Comparison of ENCODE assay signal across 8 mouse cellular contexts in genomic region chr9:56876784-56877183, GRCm38 (mm10). TPM values are rescaled to one million over a fixed set of nuclear protein-coding genes. Genes with fewer than 3 reads are reported as not detected.
DNase-seq lines count a peak whose midpoint lies in the region; ATAC-seq and TF ChIP-seq lines count a peak whose summit lies in the region.

No protein-coding gene starts in this region.

- TF ChIP-seq POLR2A in limb, embryonic 14.5 days (IDR thresholded peaks at IDR 0.05; ENCODE audit: borderline replicate concordance, extremely low read depth, insufficient read depth, insufficient read length) = no peak

- H3K4me2 ChIP-seq in hindbrain, embryonic 12.5 days (replicated peaks) = no peak overlapping the region
- no peak overlapping the region for H3K4me2 ChIP-seq in limb, embryonic 14.5 days (replicated peaks; ENCODE audit: low read depth, low read length, severe bottlenecking)

- H3K4me1 ChIP-seq in hindbrain, embryonic 10.5 days (replicated peaks) = peaks cover 20% of the 10 kb centered on the region
- peaks cover 9% of the 10 kb centered on the region; the same call in 1 of the 2 replicates for H3K4me1 ChIP-seq in hindbrain, embryonic 12.5 days
- peaks cover 41% of the 10 kb centered on the region for H3K4me1 ChIP-seq in E14TG2a.4 (replicated peaks; ENCODE audit: low read depth, low read length)
- peaks cover 48% of the 10 kb centered on the region for H3K4me1 ChIP-seq in limb, embryonic 14.5 days (ENCODE audit: control insufficient read depth, insufficient read depth, low read length)

- TF ChIP-seq CTCF in E14TG2a.4 (conservative IDR thresholded peaks at IDR 0.05; ENCODE audit: low read length) = no peak
- TF ChIP-seq CTCF in gastrocnemius, adult 2 months (IDR thresholded peaks at IDR 0.05) = no peak

- no peak for DNase-seq in hindbrain, embryonic 10.5 days (ENCODE audit: low spot score)
- peak; percentile 69 for DNase-seq in gastrocnemius, adult 2 months
- peak; percentile 44 for DNase-seq in limb, embryonic 14.5 days (ENCODE audit: low spot score)
- DNase-seq in B cell, adult 2 months = no peak
- no peak for DNase-seq in adrenal gland, postnatal 14 days

- WGBS in hindbrain, embryonic 10.5 days = 57% methylated on average over 9 of the region's 9 CpGs
- 51% methylated on average over 9 of the region's 9 CpGs for WGBS in hindbrain, embryonic 12.5 days
- 47% methylated on average over 9 of the region's 9 CpGs for WGBS in limb, embryonic 14.5 days

- no peak overlapping the region for H3K4me3 ChIP-seq in hindbrain, embryonic 10.5 days
- no peak overlapping the region for H3K4me3 ChIP-seq in hindbrain, embryonic 12.5 days
- peak overlapping the region; percentile 50 for H3K4me3 ChIP-seq in E14TG2a.4 (replicated peaks; ENCODE audit: low read length)
- H3K4me3 ChIP-seq in gastrocnemius, adult 2 months = no peak overlapping the region
- H3K4me3 ChIP-seq in limb, embryonic 14.5 days (replicated peaks; ENCODE audit: low read length) = no peak overlapping the region

- H3K27me3 ChIP-seq in hindbrain, embryonic 10.5 days (ENCODE audit: insufficient read depth, poor library complexity, severe bottlenecking) = 0 out of 2 replicates have a peak, but pooled peaks cover 7% of the 10 kb centered on the region
- H3K27me3 ChIP-seq in hindbrain, embryonic 12.5 days = 0 out of 2 replicates have a peak, but pooled peaks cover 4% of the 10 kb centered on the region
- peaks cover 44% of the 10 kb centered on the region for H3K27me3 ChIP-seq in E14TG2a.4 (ENCODE audit: insufficient read depth, low read length)
- no peaks in the 10 kb centered on the region for H3K27me3 ChIP-seq in limb, embryonic 14.5 days (ENCODE audit: control insufficient read depth, insufficient read depth, low read length)

- H3K27ac ChIP-seq in hindbrain, embryonic 10.5 days = peak overlapping the region; percentile 45; the same call in 1 of the 2 replicates
- no peak overlapping the region for H3K27ac ChIP-seq in hindbrain, embryonic 12.5 days
- peak overlapping the region; percentile 62 for H3K27ac ChIP-seq in gastrocnemius, adult 2 months
- 0 out of 2 replicates have a peak overlapping the region, but pooled peaks have one; percentile 40 for H3K27ac ChIP-seq in limb, embryonic 14.5 days (replicated peaks; ENCODE audit: low read depth, low read length)

- intact Hi-C loops in gastrocnemius, adult 2 months (cut with DNase I) = no loop called here

- H3K9ac ChIP-seq in hindbrain, embryonic 12.5 days = no peak overlapping the region
- H3K9ac ChIP-seq in limb, embryonic 14.5 days (ENCODE audit: low read depth, low read length, severe bottlenecking) = no peak overlapping the region

- H3K9me3 ChIP-seq in hindbrain, embryonic 10.5 days = no peaks in the 10 kb centered on the region
- no peaks in the 10 kb centered on the region for H3K9me3 ChIP-seq in hindbrain, embryonic 12.5 days (replicated peaks)
- no peaks in the 10 kb centered on the region for H3K9me3 ChIP-seq in E14TG2a.4 (ENCODE audit: low read length)
- H3K9me3 ChIP-seq in limb, embryonic 14.5 days (ENCODE audit: control insufficient read depth, low read length) = no peaks in the 10 kb centered on the region

- no peaks in the 10 kb centered on the region for H3K36me3 ChIP-seq in hindbrain, embryonic 10.5 days
- H3K36me3 ChIP-seq in hindbrain, embryonic 12.5 days = no peaks in the 10 kb centered on the region
- no peaks in the 10 kb centered on the region for H3K36me3 ChIP-seq in E14TG2a.4 (ENCODE audit: insufficient read depth, low read length)
- H3K36me3 ChIP-seq in limb, embryonic 14.5 days (ENCODE audit: control insufficient read depth, insufficient read depth, low read length) = peaks cover 15% of the 10 kb centered on the region

- ATAC-seq in hindbrain, embryonic 12.5 days (ENCODE audit: low FRiP score) = no peak
- ATAC-seq in limb, embryonic 14.5 days (ENCODE audit: low FRiP score, low read depth) = no peak
- ATAC-seq in CD4-positive, CD25-positive, alpha-beta regulatory T cell, adult 4 months = no peak

RNA-seq across cellular contexts. Expression of gene Cspg4, which starts 12.0 kb away (rescaled TPM):
- 1.9 and 2.0 TPM in 2 replicates for polyA plus RNA-seq in hindbrain, embryonic 10.5 days (2016; fragmentation: Nextera tagmentation; extraction: Ambion mirVana)
- 6.8 and 8.9 TPM in 2 replicates for polyA plus RNA-seq in hindbrain, embryonic 12.5 days (2016; fragmentation: Nextera tagmentation; extraction: Ambion mirVana)
- total RNA-seq in gastrocnemius, adult 2 months (2021) = 1 to 10 TPM; 5.7 to 6.0 TPM
- 59.9 and 80.6 TPM in 2 replicates for polyA plus RNA-seq in limb, embryonic 14.5 days (2012; rRNA removed)
- 47.1 and 49.2 TPM in 2 replicates for polyA plus RNA-seq in limb, embryonic 14.5 days (2014; fragmentation: Nextera tagmentation; extraction: Ambion mirVana)
- not detected for polyA plus RNA-seq in CD4-positive, CD25-positive, alpha-beta regulatory T cell, adult 4 months (2017; shearing (Covaris generic))
- total RNA-seq in adrenal gland, postnatal 14 days (2021) = 12.5 and 17.0 TPM in 2 replicates

RNA-seq across cellular contexts. Expression of gene Odf3l1, which starts 12.3 kb away (rescaled TPM):
- 0.14 TPM in 1 of 2 replicates, not detected in the other for polyA plus RNA-seq in hindbrain, embryonic 10.5 days (2016; fragmentation: Nextera tagmentation; extraction: Ambion mirVana)
- 0.29 and 0.54 TPM in 2 replicates for polyA plus RNA-seq in hindbrain, embryonic 12.5 days (2016; fragmentation: Nextera tagmentation; extraction: Ambion mirVana)
- under 1 TPM in 1 of 2 experiments, not detected in 1; 0.22 TPM for total RNA-seq in gastrocnemius, adult 2 months (2021)
- polyA plus RNA-seq in limb, embryonic 14.5 days (2012; rRNA removed) = 2.6 and 2.9 TPM in 2 replicates
- polyA plus RNA-seq in limb, embryonic 14.5 days (2014; fragmentation: Nextera tagmentation; extraction: Ambion mirVana) = 1.7 and 1.8 TPM in 2 replicates
- polyA plus RNA-seq in CD4-positive, CD25-positive, alpha-beta regulatory T cell, adult 4 months (2017; shearing (Covaris generic)) = not detected
- 2.0 and 3.2 TPM in 2 replicates for total RNA-seq in adrenal gland, postnatal 14 days (2021)

RNA-seq across cellular contexts. Expression of gene Snx33, which starts 51.4 kb away (rescaled TPM):
- polyA plus RNA-seq in hindbrain, embryonic 10.5 days (2016; fragmentation: Nextera tagmentation; extraction: Ambion mirVana) = 6.7 and 9.2 TPM in 2 replicates
- polyA plus RNA-seq in hindbrain, embryonic 12.5 days (2016; fragmentation: Nextera tagmentation; extraction: Ambion mirVana) = 7.2 and 7.3 TPM in 2 replicates
- 1 to 10 TPM; 4.3 to 4.7 TPM for total RNA-seq in gastrocnemius, adult 2 months (2021)
- 11.4 and 12.8 TPM in 2 replicates for polyA plus RNA-seq in limb, embryonic 14.5 days (2012; rRNA removed)
- polyA plus RNA-seq in limb, embryonic 14.5 days (2014; fragmentation: Nextera tagmentation; extraction: Ambion mirVana) = 8.1 and 11.2 TPM in 2 replicates
- polyA plus RNA-seq in CD4-positive, CD25-positive, alpha-beta regulatory T cell, adult 4 months (2017; shearing (Covaris generic)) = 1 to 10 TPM; 3.6 to 4.9 TPM
- 17.9 and 22.6 TPM in 2 replicates for total RNA-seq in adrenal gland, postnatal 14 days (2021)

Comparison
In these comparisons a context has a peak if more than half of its experiments do, and no peak if none do; other contexts are left out.
1. DNase-seq: peak in gastrocnemius, adult 2 months (single experiment) and limb, embryonic 14.5 days (single experiment); none in hindbrain, embryonic 10.5 days (single experiment), B cell, adult 2 months (0 of 2) and adrenal gland, postnatal 14 days (single experiment).